Mouse (Mus musculus): ENCODE data around the gene Uqcc3.
A peak's percentile ranks its signal among the peaks of the same experiment; 100 is the strongest.
"Not testable (repeated sequence)": the region's sequence is repeated elsewhere in the genome, so short reads cannot be mapped to it uniquely, and the experiment has no call there.

Uqcc3 gene

GRCm38 (mm10) chr19:8844371-8845129 lies 36.2 kb downstream of the Uqcc3 start:
- peak in 1 of 2 experiments; percentile 83 for DNase-seq

- no peak for DNase-seq
Measured at GRCm38 (mm10) chr19:8842961-8843360, 37.8 kb downstream of the Uqcc3 start.

GRCm38 (mm10) chr19:8841012-8841411 lies 39.7 kb downstream of the Uqcc3 start:
- DNase-seq: no peak

- peak; percentile 62 to 74 for DNase-seq
Measured at GRCm38 (mm10) chr19:8839908-8840791, 40.6 kb downstream of the Uqcc3 start.

- DNase-seq: no peak
Measured at GRCm38 (mm10) chr19:8839103-8839907, 41.4 kb downstream of the Uqcc3 start, which contains the start of gene Gng3. Gene Gng3 (minus strand): TSS chr19:8839194.

- peak in 1 of 2 experiments; percentile 27 for DNase-seq
Measured at GRCm38 (mm10) chr19:8838041-8838730, 42.5 kb downstream of the Uqcc3 start.

GRCm38 (mm10) chr19:8837251-8837791 lies 43.4 kb downstream of the Uqcc3 start, which contains the start of gene Bscl2:
Gene Bscl2 (plus strand): TSS chr19:8837467.
- DNase-seq: peak; percentile 67 to 87

- DNase-seq: not testable (repeated sequence)
Measured at GRCm38 (mm10) chr19:8836327-8836726, 44.4 kb downstream of the Uqcc3 start.

- DNase-seq: no peak
Measured at GRCm38 (mm10) chr19:8832971-8833370, 47.8 kb downstream of the Uqcc3 start.

- DNase-seq: no peak
Measured at GRCm38 (mm10) chr19:8831262-8831661, 49.5 kb downstream of the Uqcc3 start.

GRCm38 (mm10) chr19:8830664-8831063 lies 50.1 kb downstream of the Uqcc3 start:
- DNase-seq: no peak

Data from spleen, adult 18-20 months (tissue).